Comparison of ENCODE assay signal across 26 mouse cellular contexts in genomic region chr9:63936256-63936655, GRCm38 (mm10).
DNase-seq lines count a peak whose midpoint lies in the region; ATAC-seq and TF ChIP-seq lines count a peak whose summit lies in the region.
"Had no signal": no experiment of that assay in that cellular context is flagged by ENCODE, and none has a peak within 500 bp of the region (broad histone marks: within the 10 kb centered on the region; RNA-seq: fewer than 3 reads in every experiment).

No protein-coding gene starts in this region.

- no peak overlapping the region for H3K9ac ChIP-seq in forebrain, postnatal 0 days
- 0 out of 2 replicates have a peak overlapping the region, but pooled peaks have one; percentile 42 for H3K9ac ChIP-seq in heart, embryonic 13.5 days
- H3K9ac ChIP-seq in heart, postnatal 0 days (replicated peaks; ENCODE audit: low read depth, low read length) = no peak overlapping the region
- H3K9ac ChIP-seq: embryonic facial prominence, embryonic 13.5 days; hindbrain, embryonic 12.5 days; hindbrain, embryonic 15.5 days had no signal

- intact Hi-C loops in heart, postnatal 36 days (cut with DNase I) = no loop called here

- no peaks in the 10 kb centered on the region for H3K9me3 ChIP-seq in forebrain, embryonic 10.5 days
- no peaks in the 10 kb centered on the region for H3K9me3 ChIP-seq in forebrain, postnatal 0 days (ENCODE audit: low read length)
- H3K9me3 ChIP-seq in heart, embryonic 13.5 days = no peaks in the 10 kb centered on the region
- H3K9me3 ChIP-seq in heart, postnatal 0 days (replicated peaks; ENCODE audit: control insufficient read depth, low read length) = no peaks in the 10 kb centered on the region
- H3K9me3 ChIP-seq: embryonic facial prominence, embryonic 10.5 days; embryonic facial prominence, embryonic 13.5 days; G1E; hindbrain, embryonic 12.5 days; hindbrain, embryonic 15.5 days had no signal

- 0 out of 2 replicates have a peak overlapping the region, but pooled peaks have one; percentile 18 for H3K27ac ChIP-seq in forebrain, embryonic 10.5 days
- H3K27ac ChIP-seq in forebrain, postnatal 0 days (ENCODE audit: low read depth, low read length) = no peak overlapping the region
- peak overlapping the region; percentile 14; the same call in 1 of the 2 replicates for H3K27ac ChIP-seq in heart, embryonic 13.5 days (replicated peaks)
- H3K27ac ChIP-seq in heart, postnatal 0 days (ENCODE audit: low read depth) = no peak overlapping the region
- H3K27ac ChIP-seq: embryonic facial prominence, embryonic 10.5 days; embryonic facial prominence, embryonic 13.5 days; hindbrain, embryonic 12.5 days; hindbrain, embryonic 15.5 days had no signal

- no peaks in the 10 kb centered on the region for H3K27me3 ChIP-seq in forebrain, embryonic 10.5 days (ENCODE audit: poor library complexity, severe bottlenecking)
- H3K27me3 ChIP-seq in forebrain, postnatal 0 days (ENCODE audit: insufficient read depth, low read length) = no peaks in the 10 kb centered on the region
- H3K27me3 ChIP-seq in heart, embryonic 13.5 days (replicated peaks) = no peaks in the 10 kb centered on the region
- no peaks in the 10 kb centered on the region for H3K27me3 ChIP-seq in heart, postnatal 0 days (ENCODE audit: control insufficient read depth, insufficient read depth, low read length)
- H3K27me3 ChIP-seq: embryonic facial prominence, embryonic 13.5 days; hindbrain, embryonic 15.5 days; Patski had no signal

- TF ChIP-seq EP300 in heart, postnatal 0 days (IDR thresholded peaks at IDR 0.05; ENCODE audit: low read depth) = no peak

- no peak overlapping the region for H3K4me3 ChIP-seq in forebrain, embryonic 10.5 days
- no peak overlapping the region for H3K4me3 ChIP-seq in forebrain, postnatal 0 days (ENCODE audit: low read depth, low read length)
- no peak overlapping the region for H3K4me3 ChIP-seq in heart, embryonic 13.5 days
- no peak overlapping the region for H3K4me3 ChIP-seq in heart, postnatal 0 days (ENCODE audit: low read depth, low read length)
- H3K4me3 ChIP-seq: embryonic facial prominence, embryonic 10.5 days; embryonic facial prominence, embryonic 13.5 days; erythroblast, embryonic 14.5 days; hindbrain, embryonic 12.5 days; hindbrain, embryonic 15.5 days had no signal

- no peak for DNase-seq in forebrain, embryonic 10.5 days (ENCODE audit: extremely low spot score, low spot score)
- no peak for DNase-seq in forebrain, postnatal 0 days
- no peak for DNase-seq in heart, adult 8-10 months (ENCODE audit: low spot score)
- no peak for DNase-seq in heart, postnatal 0 days (ENCODE audit: low spot score)
- DNase-seq in heart, postnatal 36 days = no peak
- DNase-seq in testis, postnatal 10 days (ENCODE audit: low spot score) = peak; percentile 54
- DNase-seq in testis, postnatal 14 days (ENCODE audit: low spot score) = no peak
- DNase-seq: adrenal gland, postnatal 10 days; adrenal gland, postnatal 36 days; B cell, adult 2 months; cerebellum, adult 18-20 months; cerebellum, adult 9-11 months; cerebellum, postnatal 36 days; embryo, embryonic 11 days; gastrocnemius, postnatal 25 days; kidney, adult 2 months had no signal

- WGBS in forebrain, embryonic 10.5 days = 86% methylated on average over 5 of the region's 5 CpGs
- 81% methylated on average over 5 of the region's 5 CpGs for WGBS in forebrain, postnatal 0 days
- WGBS in heart, embryonic 13.5 days = 43% methylated on average over 5 of the region's 5 CpGs
- WGBS in heart, postnatal 0 days = 41% methylated on average over 5 of the region's 5 CpGs

- no peak for TF ChIP-seq CTCF in forebrain, postnatal 0 days (IDR thresholded peaks at IDR 0.05; ENCODE audit: low read depth)
- no peak for TF ChIP-seq CTCF in heart, postnatal 0 days (IDR thresholded peaks at IDR 0.05; ENCODE audit: low read depth)

- H3K4me2 ChIP-seq in forebrain, postnatal 0 days (ENCODE audit: low read depth) = no peak overlapping the region
- H3K4me2 ChIP-seq in heart, embryonic 13.5 days = no peak overlapping the region
- H3K4me2 ChIP-seq in heart, postnatal 0 days (ENCODE audit: low read depth, low read length) = no peak overlapping the region
- H3K4me2 ChIP-seq: embryonic facial prominence, embryonic 13.5 days; hindbrain, embryonic 12.5 days; hindbrain, embryonic 15.5 days had no signal

- ATAC-seq in forebrain, postnatal 0 days = no peak
- ATAC-seq in heart, embryonic 13.5 days (ENCODE audit: extremely low read depth, insufficient number of reproducible peaks, low FRiP score, low TSS enrichment) = no peak
- ATAC-seq in heart, postnatal 0 days (ENCODE audit: insufficient read depth, low read depth) = 0 out of 2 replicates have a peak, but pooled peaks have one; percentile 43
- ATAC-seq: forebrain, embryonic 14.5 days; intestine, postnatal 0 days; Patski had no signal

- H3K36me3 ChIP-seq in forebrain, embryonic 10.5 days (replicated peaks) = no peaks in the 10 kb centered on the region
- no peaks in the 10 kb centered on the region for H3K36me3 ChIP-seq in forebrain, postnatal 0 days (ENCODE audit: insufficient read depth)
- no peaks in the 10 kb centered on the region for H3K36me3 ChIP-seq in heart, embryonic 13.5 days
- H3K36me3 ChIP-seq in heart, postnatal 0 days (replicated peaks; ENCODE audit: control insufficient read depth, insufficient read depth, low read length) = no peaks in the 10 kb centered on the region
- H3K36me3 ChIP-seq: embryonic facial prominence, embryonic 10.5 days; embryonic facial prominence, embryonic 13.5 days; G1E; hindbrain, embryonic 12.5 days; hindbrain, embryonic 15.5 days had no signal

- H3K4me1 ChIP-seq in forebrain, embryonic 10.5 days = peaks cover 13% of the 10 kb centered on the region
- no peaks in the 10 kb centered on the region for H3K4me1 ChIP-seq in forebrain, postnatal 0 days (ENCODE audit: insufficient read depth)
- peaks cover 58% of the 10 kb centered on the region for H3K4me1 ChIP-seq in heart, embryonic 13.5 days
- peaks cover 29% of the 10 kb centered on the region for H3K4me1 ChIP-seq in heart, postnatal 0 days (ENCODE audit: control insufficient read depth, insufficient read depth)
- H3K4me1 ChIP-seq: hindbrain, embryonic 12.5 days had no signal

Comparison
In these comparisons a context has a peak if more than half of its experiments do, and no peak if none do; other contexts are left out.
1. H3K27ac ChIP-seq: peak in forebrain, embryonic 10.5 days (single experiment) and heart, embryonic 13.5 days (single experiment); none in forebrain, postnatal 0 days (single experiment) and heart, postnatal 0 days (single experiment).